Mouse (Mus musculus): ENCODE measurements at regions not wholly inside any gene's neighbourhood (a gene's known extent, or its start where the extent isn't known, plus 50 kb on each side); places are given as distances from the start of the nearest gene placed in this dataset.

GRCm38 (mm10) chr8:115903853-115904420, 196.3 kb upstream of the Maf start:
- Histone ChIP-seq H3K4me3 (ENCODE audit: low read depth, low read length) (no peak overlapping the region), H3K9ac (replicated peaks; ENCODE audit: low read depth, low read length) (no peak overlapping the region), H3K4me1 (ENCODE audit: control insufficient read depth, insufficient read depth) (no peaks in the 10 kb centered on the region), H3K9me3 (replicated peaks; ENCODE audit: control insufficient read depth, low read length) (no peaks in the 10 kb centered on the region), H3K27ac (ENCODE audit: low read depth) (no peak overlapping the region), H3K4me2 (ENCODE audit: low read depth, low read length) (no peak overlapping the region), H3K36me3 (replicated peaks; ENCODE audit: control insufficient read depth, insufficient read depth, low read length) (no peaks in the 10 kb centered on the region), H3K27me3 (ENCODE audit: control insufficient read depth, insufficient read depth, low read length) (no peaks in the 10 kb centered on the region)
- 57% methylated on average over 6 of the region's 6 CpGs for WGBS
- TF ChIP-seq CTCF (IDR thresholded peaks at IDR 0.05; ENCODE audit: low read depth) (no peak), EP300 (IDR thresholded peaks at IDR 0.05; ENCODE audit: low read depth) (no peak)
- no peak for DNase-seq (ENCODE audit: low spot score)
- ATAC-seq (ENCODE audit: insufficient read depth, low read depth), result no peak

GRCm38 (mm10) chr8:115897521-115898178, 190.1 kb upstream of the Maf start:
- 51% methylated on average over 6 of the region's 6 CpGs for WGBS
- no peak overlapping the region for H3K4me2 ChIP-seq (ENCODE audit: low read depth, low read length)
- no peaks in the 10 kb centered on the region for H3K36me3 ChIP-seq (replicated peaks; ENCODE audit: control insufficient read depth, insufficient read depth, low read length)
- H3K27ac ChIP-seq (ENCODE audit: low read depth), result no peak overlapping the region
- no peaks in the 10 kb centered on the region for H3K27me3 ChIP-seq (ENCODE audit: control insufficient read depth, insufficient read depth, low read length)
- H3K4me3 ChIP-seq (ENCODE audit: low read depth, low read length), result no peak overlapping the region
- no peak for TF ChIP-seq CTCF (IDR thresholded peaks at IDR 0.05; ENCODE audit: low read depth)
- no peak for TF ChIP-seq EP300 (IDR thresholded peaks at IDR 0.05; ENCODE audit: low read depth)
- ATAC-seq (ENCODE audit: insufficient read depth, low read depth) (peak; percentile 39; the same call in 1 of the 2 replicates), DNase-seq (ENCODE audit: low spot score) (peak; percentile 24)
- H3K9ac ChIP-seq (replicated peaks; ENCODE audit: low read depth, low read length), result no peak overlapping the region
- no peaks in the 10 kb centered on the region for H3K4me1 ChIP-seq (ENCODE audit: control insufficient read depth, insufficient read depth)
- H3K9me3 ChIP-seq (replicated peaks; ENCODE audit: control insufficient read depth, low read length), result no peaks in the 10 kb centered on the region

- DNase-seq (ENCODE audit: low spot score), result no peak
- no peak overlapping the region for H3K4me3 ChIP-seq (ENCODE audit: low read depth, low read length)
- no peak for ATAC-seq (ENCODE audit: insufficient read depth, low read depth)
Measured at GRCm38 (mm10) chr8:115897086-115897485, 189.5 kb upstream of the Maf start.

GRCm38 (mm10) chr8:115896066-115896465, 188.5 kb upstream of the Maf start:
- 78% methylated on average over 4 of the region's 4 CpGs for WGBS
- no peak overlapping the region for H3K4me3 ChIP-seq (ENCODE audit: low read depth, low read length)
- no peak for ATAC-seq (ENCODE audit: insufficient read depth, low read depth)

More at GRCm38 (mm10) chr8:115897086-115897485, 189.5 kb upstream of the Maf start:
- no peaks in the 10 kb centered on the region for H3K9me3 ChIP-seq (replicated peaks; ENCODE audit: control insufficient read depth, low read length)
- TF ChIP-seq CTCF (IDR thresholded peaks at IDR 0.05; ENCODE audit: low read depth) (no peak), EP300 (IDR thresholded peaks at IDR 0.05; ENCODE audit: low read depth) (no peak)
- no peaks in the 10 kb centered on the region for H3K4me1 ChIP-seq (ENCODE audit: control insufficient read depth, insufficient read depth)
- H3K9ac ChIP-seq (replicated peaks; ENCODE audit: low read depth, low read length), result no peak overlapping the region
- WGBS, result 80% methylated on average over 4 of the region's 4 CpGs
- no peak overlapping the region for H3K4me2 ChIP-seq (ENCODE audit: low read depth, low read length)
- no peak overlapping the region for H3K27ac ChIP-seq (ENCODE audit: low read depth)
- no peaks in the 10 kb centered on the region for H3K27me3 ChIP-seq (ENCODE audit: control insufficient read depth, insufficient read depth, low read length)
- no peaks in the 10 kb centered on the region for H3K36me3 ChIP-seq (replicated peaks; ENCODE audit: control insufficient read depth, insufficient read depth, low read length)

GRCm38 (mm10) chr8:115888278-115888677, 180.7 kb upstream of the Maf start:
- Histone ChIP-seq H3K4me2 (ENCODE audit: low read depth, low read length) (no peak overlapping the region), H3K9me3 (replicated peaks; ENCODE audit: control insufficient read depth, low read length) (no peaks in the 10 kb centered on the region), H3K4me3 (ENCODE audit: low read depth, low read length) (no peak overlapping the region), H3K4me1 (ENCODE audit: control insufficient read depth, insufficient read depth) (no peaks in the 10 kb centered on the region), H3K27me3 (ENCODE audit: control insufficient read depth, insufficient read depth, low read length) (no peaks in the 10 kb centered on the region), H3K27ac (ENCODE audit: low read depth) (no peak overlapping the region), H3K9ac (replicated peaks; ENCODE audit: low read depth, low read length) (no peak overlapping the region), H3K36me3 (replicated peaks; ENCODE audit: control insufficient read depth, insufficient read depth, low read length) (no peaks in the 10 kb centered on the region)
- no peak for ATAC-seq (ENCODE audit: insufficient read depth, low read depth)
- no peak for DNase-seq (ENCODE audit: low spot score)
- 60% methylated on average over 4 of the region's 4 CpGs for WGBS
- TF ChIP-seq CTCF (IDR thresholded peaks at IDR 0.05; ENCODE audit: low read depth) (no peak), EP300 (IDR thresholded peaks at IDR 0.05; ENCODE audit: low read depth) (no peak)

More at GRCm38 (mm10) chr8:115896066-115896465, 188.5 kb upstream of the Maf start:
- no peak for DNase-seq (ENCODE audit: low spot score)
- H3K4me2 ChIP-seq (ENCODE audit: low read depth, low read length), result no peak overlapping the region
- no peaks in the 10 kb centered on the region for H3K27me3 ChIP-seq (ENCODE audit: control insufficient read depth, insufficient read depth, low read length)
- H3K9me3 ChIP-seq (replicated peaks; ENCODE audit: control insufficient read depth, low read length), result no peaks in the 10 kb centered on the region
- H3K9ac ChIP-seq (replicated peaks; ENCODE audit: low read depth, low read length), result no peak overlapping the region
- TF ChIP-seq EP300 (IDR thresholded peaks at IDR 0.05; ENCODE audit: low read depth) (no peak), CTCF (IDR thresholded peaks at IDR 0.05; ENCODE audit: low read depth) (no peak)
- H3K36me3 ChIP-seq (replicated peaks; ENCODE audit: control insufficient read depth, insufficient read depth, low read length), result no peaks in the 10 kb centered on the region
- H3K4me1 ChIP-seq (ENCODE audit: control insufficient read depth, insufficient read depth), result no peaks in the 10 kb centered on the region
- no peak overlapping the region for H3K27ac ChIP-seq (ENCODE audit: low read depth)
